Mouse (Mus musculus) E14TG2a.4 (cell line): Measurements from ENCODE around the gene Spop.

ENCODE experiments used
- CTCF ChIP-seq: conservative IDR thresholded peaks from 2 replicates; pipeline ENCODE4 v1.5.1; 2014; ENCODE audit warnings: low read length
- NANOG ChIP-seq: IDR thresholded peaks from 2 replicates; pipeline ENCODE4 v1.6.1; 2014; ENCODE audit warnings: borderline replicate concordance, low read length, mixed read lengths
- POU5F1 ChIP-seq: IDR thresholded peaks from 2 replicates; pipeline ENCODE4 v1.6.1; 2014; ENCODE audit warnings: low read length, borderline replicate concordance

GRCm38 (mm10) chr11:95504271-95504731 lies 90.4 kb downstream of the Spop start:
- TF ChIP-seq CTCF, result no peak
- TF ChIP-seq POU5F1, result no peak
- TF ChIP-seq NANOG, result no peak
